Mouse (Mus musculus) cerebellum, adult 2 months (tissue): Measurements from ENCODE around the gene Lpar5.

Source experiments
- CTCF ChIP-seq: fragments of 200-500 bp; IDR thresholded peaks from 2 replicates; pipeline ENCODE4 v1.5.1; 2011; ENCODE audit warnings: low read depth, mild to moderate bottlenecking, control low read depth, low read length, moderate library complexity, borderline replicate concordance; ENCODE audit not compliant: insufficient read depth
- POLR2A ChIP-seq: fragments of 200-500 bp; IDR thresholded peaks from 2 replicates; pipeline ENCODE4 v1.6.1; 2011; ENCODE audit warnings: low read length, control low read depth, borderline replicate concordance; ENCODE audit not compliant: insufficient read depth

DNA sequence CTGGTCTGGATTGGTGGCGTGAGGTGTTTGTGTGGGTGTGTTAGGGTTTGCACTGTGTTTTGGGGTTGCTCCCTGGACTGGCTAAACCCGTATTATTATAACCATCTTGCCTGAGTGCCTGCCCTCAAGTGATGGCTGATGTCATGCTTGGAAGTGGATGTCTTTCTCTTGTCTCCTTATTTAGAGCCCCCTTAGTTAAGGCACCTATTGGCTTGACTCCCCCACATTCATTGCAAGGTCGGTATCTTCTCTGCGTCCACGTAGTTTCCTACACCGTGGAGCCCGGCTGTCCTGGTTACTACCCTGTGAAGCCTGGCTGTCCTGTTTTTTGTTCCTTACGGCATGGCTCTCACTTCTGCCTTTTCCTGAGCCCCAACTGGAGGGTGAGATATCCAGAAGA lies 30.2 kb downstream of the Lpar5 start:
- TF ChIP-seq POLR2A (no peak), CTCF (no peak)
